Mouse (Mus musculus) brain, adult 2 months (tissue): Measurements from ENCODE around the gene Cog6.

Experiments
- DNase-seq: peaks from one replicate; pipeline ENCODE4 v3.0.0; 2011; ENCODE audit warnings: low read depth, low spot score

The Cog6 gene

DNA sequence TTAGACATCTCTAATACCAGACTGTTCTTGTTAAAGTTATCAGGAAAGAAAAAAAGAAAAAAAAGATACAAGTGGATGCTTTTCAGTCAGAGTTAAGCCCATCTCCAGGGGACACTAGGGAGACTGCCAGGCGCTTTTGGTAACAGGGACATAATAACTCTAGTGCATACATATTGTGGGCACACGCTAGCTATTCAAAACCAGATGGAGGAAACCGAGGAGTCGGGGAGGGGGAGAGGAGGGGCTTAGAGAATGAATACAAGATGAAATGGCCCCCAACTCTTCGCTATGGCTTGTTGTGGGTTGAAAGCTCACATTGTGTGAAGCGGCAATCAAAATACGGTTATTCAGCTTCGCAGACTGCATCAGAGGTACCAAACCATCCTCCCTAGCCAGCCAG is 53.6 kb downstream of the Cog6 start:
- no peak for DNase-seq

DNA sequence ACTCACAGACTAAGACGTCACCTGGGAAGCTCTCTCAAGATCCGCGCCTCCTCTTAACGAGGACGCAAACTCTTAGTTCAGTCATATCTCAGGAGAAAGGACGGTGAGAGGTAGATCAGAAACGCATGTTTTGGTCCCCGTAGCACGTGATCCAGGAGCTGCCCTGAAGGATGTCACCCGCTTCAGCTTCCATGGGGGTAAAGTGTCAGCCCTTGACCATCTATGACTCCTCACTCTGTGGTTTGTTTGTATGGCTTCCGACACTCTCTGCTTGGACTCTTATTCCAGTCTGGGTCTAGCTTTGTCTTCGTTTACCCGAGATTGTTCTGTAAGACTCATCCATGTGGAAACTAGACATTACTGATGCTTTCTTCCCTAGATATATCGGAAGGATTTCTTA is 54.6 kb downstream of the Cog6 start:
- DNase-seq, result no peak

DNA sequence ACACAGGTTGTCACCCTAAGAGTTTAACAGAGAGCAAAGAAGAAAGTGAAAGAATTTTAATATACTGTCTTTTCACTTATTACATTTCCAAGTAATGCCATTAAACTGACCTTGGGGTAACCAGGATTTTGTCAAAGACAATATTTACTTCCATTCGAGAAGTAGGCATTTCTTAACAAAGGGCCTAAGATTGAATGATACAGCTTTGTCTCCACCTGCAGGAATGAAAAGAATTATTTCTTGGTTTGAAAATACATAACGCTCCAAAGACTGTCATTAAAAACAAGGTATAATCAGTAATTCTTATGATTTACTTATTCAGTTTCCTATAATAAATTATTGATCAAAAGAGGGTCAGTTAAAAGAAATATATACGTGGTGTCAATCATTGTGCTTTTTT is 55.4 kb downstream of the Cog6 start:
- no peak for DNase-seq

DNA sequence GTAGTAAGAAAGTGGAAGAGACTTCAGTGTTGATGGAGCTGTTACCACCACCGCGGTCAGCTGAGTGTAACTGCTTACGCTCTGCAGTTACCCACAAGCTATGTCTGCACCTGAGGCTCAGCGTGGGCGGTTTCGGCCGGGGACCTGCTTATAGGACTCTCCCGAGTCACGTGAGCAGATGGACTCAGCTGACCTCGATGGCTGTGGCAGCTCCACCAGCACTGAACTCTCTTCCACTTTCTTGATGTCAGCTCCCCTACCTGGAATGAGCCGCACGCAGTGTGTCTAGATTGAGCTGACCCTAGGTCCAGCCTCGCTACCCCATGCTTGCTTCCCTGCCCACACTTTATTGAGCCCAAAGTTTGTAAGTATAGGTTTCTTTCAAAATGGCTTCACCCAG is 56.1 kb downstream of the Cog6 start:
- DNase-seq, result no peak

DNA sequence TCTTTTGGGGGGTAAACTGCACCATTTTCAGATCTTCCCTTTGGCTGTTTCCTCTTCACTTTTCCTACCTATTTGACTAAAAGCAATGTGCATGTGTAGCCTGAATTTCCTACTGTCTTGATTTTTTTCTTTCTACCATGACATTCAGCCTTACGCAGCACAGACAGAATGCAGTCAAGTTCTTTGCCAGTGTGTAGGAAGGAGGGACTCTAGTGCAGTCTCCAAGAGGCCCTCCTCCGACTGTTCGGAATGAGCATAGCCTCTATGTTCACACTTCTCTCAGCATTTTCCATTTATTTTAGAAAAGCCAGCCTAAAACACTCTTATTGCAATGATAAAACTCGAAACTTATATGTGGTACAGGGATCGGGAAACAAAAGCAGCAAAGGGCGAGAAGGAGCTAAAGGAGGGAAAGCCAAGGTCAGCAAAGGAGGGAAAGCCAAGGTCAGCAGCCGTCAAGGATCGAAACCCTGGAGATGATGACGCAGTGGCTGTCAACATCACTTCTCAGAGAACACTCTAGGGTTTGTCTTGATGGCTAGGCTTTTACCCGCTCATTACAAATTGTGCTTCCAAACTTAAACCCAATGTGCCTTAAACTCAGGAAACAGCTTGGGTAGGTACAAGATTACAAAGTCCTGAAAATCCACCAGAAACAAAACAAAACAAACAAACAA is 58.5 kb downstream of the Cog6 start:
- peak; percentile 48 for DNase-seq

DNA sequence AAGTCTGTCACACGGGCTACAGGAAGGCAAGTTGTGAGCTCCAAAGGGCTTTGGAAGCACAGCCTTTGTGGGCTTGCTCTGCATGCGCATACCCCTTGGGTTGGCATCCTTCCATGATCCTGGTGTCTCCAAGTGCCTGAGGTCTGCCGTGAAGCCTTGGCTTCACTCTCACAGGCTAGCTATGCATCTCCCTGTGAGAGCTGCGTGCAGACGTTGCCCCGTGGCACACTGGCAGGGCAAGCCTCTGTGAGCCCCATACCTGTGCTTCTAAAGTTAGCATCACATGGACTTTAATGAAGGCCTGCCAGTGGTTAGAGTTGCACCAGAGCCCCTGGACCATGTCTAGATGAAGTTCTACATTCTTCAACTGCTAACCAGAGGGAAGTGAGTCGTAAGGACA is 59.2 kb downstream of the Cog6 start:
- no peak for DNase-seq

DNA sequence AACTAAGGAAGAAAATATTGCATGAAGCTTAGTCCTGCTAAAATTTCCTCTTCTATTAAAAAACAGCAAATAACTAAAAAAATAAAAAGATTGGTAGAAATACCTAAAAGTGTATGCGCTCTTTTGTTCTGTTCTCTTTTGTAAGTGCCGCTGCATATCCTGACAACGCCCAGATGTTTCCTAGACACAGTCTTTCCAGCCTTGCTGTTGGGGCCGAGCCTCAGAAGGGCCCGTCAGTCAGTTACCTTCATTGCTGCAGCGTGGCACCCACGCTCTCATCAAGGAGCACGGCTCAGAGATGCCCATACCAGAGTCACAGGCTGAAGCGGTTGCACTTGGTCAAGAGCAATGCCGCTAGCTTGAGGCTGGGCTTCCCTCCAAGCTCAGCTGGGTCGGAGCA is 60.8 kb downstream of the Cog6 start:
- no peak for DNase-seq

DNA sequence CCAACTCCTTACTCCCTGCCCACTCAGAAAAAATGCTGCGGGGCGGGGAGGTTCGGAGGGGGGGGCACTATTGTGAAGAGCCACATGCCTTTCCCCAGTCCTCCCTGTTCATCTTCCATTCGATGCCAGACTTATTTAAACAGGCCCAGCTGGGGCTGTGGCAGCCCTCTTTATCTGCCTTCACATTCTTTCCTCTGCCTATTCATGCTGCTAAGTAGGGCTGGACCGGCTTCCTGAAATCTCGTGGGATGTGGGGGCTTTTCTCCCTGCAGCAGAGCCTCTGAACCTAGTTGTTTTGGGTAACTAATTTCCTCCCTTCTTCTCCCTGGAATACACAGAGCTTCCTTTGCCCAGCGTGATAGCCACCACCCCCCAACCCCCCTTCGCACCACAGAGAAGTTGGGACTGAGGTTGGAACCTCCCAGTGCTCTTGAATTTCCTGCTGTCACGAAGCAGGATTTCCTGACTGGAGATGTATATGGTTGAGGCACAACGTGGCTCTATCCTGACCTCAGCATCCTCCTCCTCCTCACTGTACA is 61.5 kb downstream of the Cog6 start:
- DNase-seq, result no peak

DNA sequence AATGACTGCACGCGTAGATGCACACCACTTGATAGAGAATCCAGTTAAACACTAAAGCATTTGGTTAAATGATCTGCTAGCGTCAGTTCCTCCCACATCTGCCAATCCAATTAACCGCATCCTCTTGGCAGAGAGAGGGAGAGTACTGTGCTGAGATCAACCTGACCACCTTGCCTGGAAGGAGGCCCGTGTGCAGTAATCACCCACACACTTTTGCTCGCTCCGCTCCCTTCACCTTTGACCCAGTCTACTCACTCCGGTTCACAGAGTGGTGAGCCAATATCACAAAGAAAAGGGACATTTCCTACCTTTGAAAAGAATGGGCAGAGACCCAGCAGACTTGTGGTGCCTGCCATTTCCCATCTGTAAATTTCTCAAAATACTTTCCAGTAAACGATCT is 62.4 kb downstream of the Cog6 start:
- DNase-seq, result no peak

DNA sequence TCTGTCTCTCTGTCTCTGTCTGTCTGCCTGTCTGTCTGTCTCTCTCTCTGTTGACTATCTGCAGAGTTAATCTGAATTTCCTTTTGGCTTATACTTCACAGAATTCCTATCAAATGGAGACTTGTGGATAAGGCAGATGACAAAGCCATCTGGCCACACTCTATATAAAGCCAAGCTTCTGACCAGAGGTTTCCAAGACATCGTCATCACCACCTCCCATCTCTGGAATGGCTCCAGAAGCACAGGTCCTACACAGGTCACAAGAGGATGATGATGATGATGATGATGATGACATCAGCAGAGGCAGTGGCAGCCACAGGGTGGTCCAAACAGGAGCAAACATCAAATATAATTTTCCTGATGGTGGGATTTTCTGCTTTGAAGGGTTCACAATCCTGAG is 63.2 kb downstream of the Cog6 start:
- DNase-seq, result no peak

DNA sequence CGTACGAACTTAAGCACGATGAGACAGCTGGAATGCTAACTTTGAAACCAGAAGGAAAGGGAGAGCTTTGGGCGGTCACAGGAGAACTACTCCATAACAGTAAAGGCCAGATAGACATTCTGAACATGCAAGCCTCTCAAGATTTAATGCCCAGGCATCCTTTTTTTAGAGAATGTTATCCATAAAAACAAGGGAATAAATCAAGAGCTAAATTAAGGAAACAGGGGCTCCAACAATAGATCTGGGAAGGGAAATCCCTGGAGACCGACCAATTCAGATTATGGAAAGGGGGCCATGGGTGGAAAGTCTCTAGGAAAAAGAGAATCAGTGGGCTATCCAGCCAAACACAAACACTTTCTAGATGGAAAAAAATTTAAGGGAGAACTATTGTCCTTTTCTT is 68.2 kb downstream of the Cog6 start:
- DNase-seq, result no peak

DNA sequence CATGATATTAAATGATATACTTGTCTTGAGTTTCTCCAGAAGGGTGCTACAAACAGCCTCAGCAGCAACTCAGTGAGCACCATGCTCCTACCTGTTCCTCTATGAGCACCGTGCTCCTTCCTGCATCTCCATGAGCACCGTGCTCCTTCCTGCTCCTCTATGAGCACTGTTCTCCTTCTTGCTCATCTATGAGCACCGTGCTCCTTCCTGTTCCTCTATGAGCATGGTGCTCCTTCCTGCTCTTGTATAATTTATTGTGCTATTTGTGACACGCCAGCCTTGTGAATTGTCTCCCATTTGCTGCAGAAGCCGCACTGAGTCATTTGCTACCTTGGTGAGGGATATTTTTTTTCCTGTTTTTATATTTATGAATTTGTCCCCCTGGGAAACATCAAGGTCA is 69.6 kb downstream of the Cog6 start:
- no peak for DNase-seq

DNA sequence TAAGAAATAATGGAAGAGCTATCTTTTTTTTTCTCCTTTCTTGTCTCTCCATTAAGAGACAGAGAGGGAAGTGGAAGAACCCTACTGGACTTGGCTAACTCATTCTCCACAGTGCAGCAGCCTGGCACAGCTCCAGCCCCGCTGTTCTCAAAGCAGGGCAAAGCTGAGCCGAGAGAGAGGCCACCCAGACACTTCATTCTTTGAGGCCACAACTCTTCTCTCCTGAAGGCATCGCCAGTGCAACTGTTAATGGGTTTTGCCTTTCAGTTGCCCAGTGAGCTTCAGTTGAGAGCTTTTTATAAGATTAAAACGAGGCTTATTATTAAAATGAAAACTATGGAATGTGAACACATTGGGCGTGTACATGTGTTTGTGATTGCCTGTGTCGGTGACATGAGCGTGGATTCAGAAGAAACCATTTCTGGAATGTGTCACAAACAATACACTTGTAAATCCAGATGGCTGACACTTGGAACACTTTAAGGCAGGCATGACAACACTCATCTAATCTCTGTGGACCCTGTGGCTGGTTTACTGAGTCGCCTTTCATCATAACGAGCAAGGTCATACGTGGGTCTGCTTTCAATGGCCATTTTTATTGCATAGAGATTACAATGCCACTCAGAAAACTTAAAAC is 76.1 kb downstream of the Cog6 start:
- DNase-seq, result peak; percentile 86

DNA sequence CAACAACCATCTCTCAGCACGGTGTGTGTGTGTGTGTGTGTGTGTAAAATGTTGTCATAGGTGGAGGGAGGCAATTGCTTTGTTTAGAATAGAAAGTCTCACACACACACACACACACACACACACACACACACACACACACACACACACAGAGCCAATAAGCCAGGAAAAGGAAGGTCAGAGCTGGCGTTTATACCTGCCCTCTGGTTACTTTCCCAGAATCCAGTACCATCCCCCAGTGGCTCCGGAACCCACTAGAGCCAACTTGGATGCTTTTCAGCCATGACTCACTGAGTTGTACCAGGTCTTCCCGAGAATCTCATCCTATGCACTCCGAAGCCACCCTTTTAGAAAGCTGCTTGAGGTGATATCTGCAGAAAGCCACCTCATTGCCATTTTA is 78.6 kb downstream of the Cog6 start:
- peak; percentile 96 for DNase-seq

DNA sequence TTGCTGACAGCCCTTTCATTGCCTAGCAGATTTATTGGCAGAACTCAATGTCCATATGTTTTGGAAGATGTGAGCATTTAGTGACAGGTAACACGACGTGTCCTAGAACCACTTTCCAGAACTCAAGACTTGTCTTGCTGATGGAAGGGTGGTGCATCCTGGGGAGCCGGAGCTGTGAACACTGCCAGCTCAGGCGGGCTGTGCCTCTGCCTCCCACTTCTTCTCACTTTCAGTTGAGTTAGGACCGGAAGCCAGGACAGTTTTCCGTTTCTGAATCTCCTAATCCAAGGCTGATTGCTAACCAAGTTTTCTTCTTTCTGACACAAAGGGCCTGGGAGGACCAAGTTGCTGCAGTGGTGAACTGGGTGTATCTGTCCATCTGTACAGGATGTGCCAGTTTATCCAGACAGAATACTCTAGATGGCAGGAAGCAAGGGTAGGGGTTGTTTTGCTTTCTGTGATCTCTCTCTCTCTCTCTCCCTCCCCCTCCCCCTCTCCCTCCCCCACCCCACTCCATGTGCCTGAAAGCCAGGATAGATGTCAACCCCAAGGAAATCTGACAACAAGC is 79.2 kb downstream of the Cog6 start:
- DNase-seq, result peak; percentile 15

DNA sequence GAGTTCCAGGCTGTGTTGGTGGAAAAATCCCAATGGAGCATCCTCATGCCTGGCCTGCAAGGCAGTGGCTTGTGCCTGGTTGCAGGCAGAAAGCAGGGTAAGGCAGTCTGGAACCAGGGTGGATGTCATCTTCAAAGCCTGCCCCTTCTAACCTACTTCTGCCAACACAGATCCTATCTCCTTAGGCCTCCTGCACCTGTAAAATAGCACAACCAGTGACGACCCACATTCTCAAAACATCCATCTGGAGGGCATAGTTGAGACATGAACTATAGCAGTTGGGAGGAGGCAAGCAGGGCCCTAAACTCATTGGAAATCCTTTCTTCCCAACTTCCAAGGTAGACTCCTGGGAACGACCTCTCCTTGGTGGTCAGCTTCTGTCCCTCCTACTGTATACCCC is 85.1 kb downstream of the Cog6 start:
- no peak for DNase-seq
